Mouse (Mus musculus): ENCODE data around the gene Nanos1.

The Nanos1 gene

GRCm38 (mm10) chr19:60755438-60756191, at the start of gene Nanos1:
Gene Nanos1 (plus strand): TSS chr19:60755987.
- peak; percentile 79 to 90 for DNase-seq (ENCODE audit: low spot score in 2 of 2)

GRCm38 (mm10) chr19:60709193-60709900, 46.4 kb upstream of the Nanos1 start:
- no peak for DNase-seq (ENCODE audit: low spot score in 2 of 2)

GRCm38 (mm10) chr19:60710196-60710595, 45.6 kb upstream of the Nanos1 start:
- no peak for DNase-seq (ENCODE audit: low spot score in 2 of 2)

GRCm38 (mm10) chr19:60712577-60712976, 43.2 kb upstream of the Nanos1 start:
- DNase-seq (ENCODE audit: low spot score in 2 of 2): no peak

- DNase-seq (ENCODE audit: low spot score in 2 of 2): no peak
Observed at GRCm38 (mm10) chr19:60716381-60716780, 39.4 kb upstream of the Nanos1 start.

- peak in 1 of 2 experiments; percentile 15 for DNase-seq (ENCODE audit: low spot score in 2 of 2)
Observed at GRCm38 (mm10) chr19:60730281-60730852, 25.4 kb upstream of the Nanos1 start.

- DNase-seq (ENCODE audit: low spot score in 2 of 2): no peak
Observed at GRCm38 (mm10) chr19:60731299-60731698, 24.5 kb upstream of the Nanos1 start.

GRCm38 (mm10) chr19:60731966-60732365, 23.8 kb upstream of the Nanos1 start:
- no peak for DNase-seq (ENCODE audit: low spot score in 2 of 2)

- DNase-seq (ENCODE audit: low spot score in 2 of 2): no peak
Observed at GRCm38 (mm10) chr19:60740560-60740959, 15.2 kb upstream of the Nanos1 start.

- no peak for DNase-seq (ENCODE audit: low spot score in 2 of 2)
Observed at GRCm38 (mm10) chr19:60743767-60744547, 11.8 kb upstream of the Nanos1 start.

- DNase-seq (ENCODE audit: low spot score in 2 of 2): no peak
Observed at GRCm38 (mm10) chr19:60747801-60748200, 8.0 kb upstream of the Nanos1 start.

- DNase-seq (ENCODE audit: low spot score in 2 of 2): peak; percentile 23 to 49
Observed at GRCm38 (mm10) chr19:60756192-60757098, 658 bp downstream of the Nanos1 start.

- DNase-seq (ENCODE audit: low spot score in 2 of 2): no peak
Observed at GRCm38 (mm10) chr19:60757099-60757785, 1.5 kb downstream of the Nanos1 start.

GRCm38 (mm10) chr19:60758896-60759835, 3.4 kb downstream of the Nanos1 start:
- DNase-seq (ENCODE audit: low spot score in 2 of 2): no peak

GRCm38 (mm10) chr19:60773366-60773765, 17.6 kb downstream of the Nanos1 start:
- DNase-seq (ENCODE audit: low spot score in 2 of 2): no peak

- no peak for DNase-seq (ENCODE audit: low spot score in 2 of 2)
Observed at GRCm38 (mm10) chr19:60782034-60782433, 26.2 kb downstream of the Nanos1 start.

GRCm38 (mm10) chr19:60784712-60785111, 28.9 kb downstream of the Nanos1 start:
- DNase-seq (ENCODE audit: low spot score in 2 of 2): no peak

- no peak for DNase-seq (ENCODE audit: low spot score in 2 of 2)
Observed at GRCm38 (mm10) chr19:60787465-60788150, 31.8 kb downstream of the Nanos1 start.
